Mouse (Mus musculus) liver, adult 2 months (tissue): ENCODE data around the gene Gmppb. TPM values are rescaled to one million over a fixed set of nuclear protein-coding genes. Genes with fewer than 3 reads are reported as not detected.

Experiments
- DNase-seq: peaks from one replicate; pipeline ENCODE4 v3.0.0-alpha.2; 2011; ENCODE audit warnings: low read depth, low spot score; ENCODE audit errors: extremely low read depth
- H3K27ac ChIP-seq: fragments of 200-500 bp; replicated peaks from 2 replicates; pipeline ENCODE4 v1.5.1; 2012; ENCODE audit warnings: low read depth, mild to moderate bottlenecking, control low read depth, inconsistent platforms, low read length; ENCODE audit not compliant: insufficient read depth
- H3K27me3 ChIP-seq: fragments of 200-500 bp; 2 replicates; pipeline ENCODE4 v1.6.1; 2012; ENCODE audit warnings: mild to moderate bottlenecking, moderate library complexity, low read length, inconsistent platforms; ENCODE audit not compliant: control insufficient read depth, insufficient read depth
- H3K36me3 ChIP-seq: fragments of 200-500 bp; 2 replicates; pipeline ENCODE4 v1.6.1; 2012; ENCODE audit warnings: low read length, inconsistent platforms; ENCODE audit not compliant: control insufficient read depth, insufficient read depth
- H3K4me1 ChIP-seq: fragments of 200-500 bp; 2 replicates; pipeline ENCODE4 v1.6.1; 2011; ENCODE audit warnings: low read length; ENCODE audit not compliant: control insufficient read depth, insufficient read depth
- H3K4me3 ChIP-seq: fragments of 200-500 bp; 2 replicates; pipeline ENCODE4 v1.5.1; 2011; ENCODE audit warnings: low read depth, mild to moderate bottlenecking, control low read depth, low read length, moderate library complexity; ENCODE audit not compliant: insufficient read depth
- H3K79me2 ChIP-seq: fragments of 200-500 bp; 2 replicates; pipeline ENCODE4 v1.6.1; 2012; ENCODE audit warnings: inconsistent platforms, mild to moderate bottlenecking, low read length, moderate library complexity; ENCODE audit not compliant: control insufficient read depth, insufficient read depth
- H3K9ac ChIP-seq: fragments of 200-500 bp; 2 replicates; pipeline ENCODE4 v1.6.1; 2012; ENCODE audit warnings: low read depth, mild to moderate bottlenecking, control low read depth, inconsistent platforms, low read length
- CTCF ChIP-seq: fragments of 200-500 bp; IDR thresholded peaks from 2 replicates; pipeline ENCODE4 v1.5.1; 2011; ENCODE audit warnings: low read depth, low read length, control low read depth
- POLR2A ChIP-seq: fragments of 200-500 bp; IDR thresholded peaks from 2 replicates; pipeline ENCODE4 v1.6.1; 2011; ENCODE audit warnings: low read length, control low read depth; ENCODE audit not compliant: insufficient read depth; ENCODE audit errors: extremely low read depth
- WGBS: fragments of 180-500 bp; shearing (Covaris S2); methylation state at CpG from one replicate; pipeline ENCODE4 v1.1.7; 2018; 5-methylcytosine and 5-hydroxymethylcytosine counted together
- polyA plus RNA-seq: library from polyadenylated mRNA; depleted of rRNA; stranded (reverse); fragments of >200 nt; gene quantifications from 2 replicates; pipeline ENCODE4 v1.2.3, GENCODE M21; 2012; rRNA removed
- total RNA-seq: library from RNA; depleted of rRNA; stranded (reverse); fragments of >200 nt; gene quantifications from 2 replicates; pipeline ENCODE4 v1.2.3, GENCODE M21; 2014; rRNA removed

The Gmppb gene
- total and polyA plus RNA-seq, 2 experiments = 21.4 to 54.7 TPM

- peak; percentile 79 for TF ChIP-seq CTCF
- TF ChIP-seq POLR2A = no peak
- peak; percentile 76 for DNase-seq
- H3K4me3 ChIP-seq = no peak overlapping the region; the same call in 1 of the 2 replicates
- H3K27ac ChIP-seq = peak overlapping the region; percentile 37
- H3K36me3 ChIP-seq = peaks cover 3% of the 10 kb centered on the region; the same call in 1 of the 2 replicates
- H3K4me1 ChIP-seq = peaks cover 13% of the 10 kb centered on the region
- peaks cover 3% of the 10 kb centered on the region; the same call in 1 of the 2 replicates for H3K79me2 ChIP-seq
- no peak overlapping the region for H3K9ac ChIP-seq
- WGBS = 5% methylated on average over 3 of the region's 3 CpGs
- H3K27me3 ChIP-seq = no peaks in the 10 kb centered on the region
Observed at GRCm38 (mm10) chr9:108095518-108095917, 46.5 kb downstream of the Gmppb start.

- H3K4me3 ChIP-seq = no peak overlapping the region
- peaks cover 2% of the 10 kb centered on the region; the same call in 1 of the 2 replicates for H3K36me3 ChIP-seq
Observed at GRCm38 (mm10) chr9:108095949-108096712, 47.1 kb downstream of the Gmppb start.

DNA sequence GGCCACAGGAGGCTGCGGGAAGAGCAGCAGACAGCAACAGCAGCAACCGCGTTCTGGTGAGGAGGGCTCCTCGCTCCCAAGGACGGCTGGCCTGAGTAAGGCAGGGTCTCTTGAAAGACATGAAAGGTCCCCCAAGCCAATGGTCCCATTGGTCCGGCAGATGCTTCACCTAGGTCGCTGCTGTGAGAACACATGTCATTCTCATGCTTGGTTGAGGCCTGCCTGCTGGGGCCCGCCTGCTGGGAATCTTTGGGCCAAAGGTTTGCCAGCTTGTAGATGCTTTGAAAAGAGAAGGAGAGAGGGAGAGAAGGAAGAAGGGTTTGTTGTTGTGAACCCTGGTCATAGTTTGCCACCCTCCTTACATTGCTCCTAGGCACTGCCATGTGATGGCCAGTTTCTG, 50.6 kb downstream of the Gmppb start:
- H3K36me3 ChIP-seq = no peaks in the 10 kb centered on the region
- peaks cover 3% of the 10 kb centered on the region; the same call in 1 of the 2 replicates for H3K4me1 ChIP-seq
- TF ChIP-seq POLR2A (no peak), CTCF (no peak)
- DNase-seq = no peak
- no peak overlapping the region for H3K27ac ChIP-seq
- no peak overlapping the region for H3K9ac ChIP-seq
- H3K27me3 ChIP-seq = no peaks in the 10 kb centered on the region
- H3K79me2 ChIP-seq = no peaks in the 10 kb centered on the region
- no peak overlapping the region for H3K4me3 ChIP-seq
- 91% methylated on average over 8 of the region's 8 CpGs for WGBS

More at GRCm38 (mm10) chr9:108095949-108096712, 47.1 kb downstream of the Gmppb start:
- Histone ChIP-seq H3K4me1 (peaks cover 11% of the 10 kb centered on the region), H3K27ac (peak overlapping the region; percentile 37), H3K27me3 (no peaks in the 10 kb centered on the region), H3K79me2 (peaks cover 3% of the 10 kb centered on the region; the same call in 1 of the 2 replicates), H3K9ac (no peak overlapping the region)
- WGBS = 33% methylated on average over 10 of the region's 10 CpGs
- peak; percentile 90 for DNase-seq
- TF ChIP-seq POLR2A = no peak
- 0 out of 2 replicates have a peak, but pooled peaks have one; percentile 6 for TF ChIP-seq CTCF

Other genes starting within 250 kb of the Gmppb start
- gene Rbm6, start 176.0 kb upstream of the Gmppb start, total RNA-seq = 31.8 and 34.4 TPM in 2 replicates
- 8.3 and 9.9 TPM in 2 replicates for gene Rbm6, start 176.0 kb upstream of the Gmppb start, polyA plus RNA-seq
- gene Mon1a, start 161.1 kb upstream of the Gmppb start, total RNA-seq = 9.2 and 12.4 TPM in 2 replicates
- gene Mon1a, start 161.1 kb upstream of the Gmppb start, polyA plus RNA-seq = 29.2 and 29.6 TPM in 2 replicates
- 0.18 and 0.27 TPM in 2 replicates for gene Mst1r, start 142.4 kb upstream of the Gmppb start, total RNA-seq
- 0.70 and 1.2 TPM in 2 replicates for gene Mst1r, start 142.4 kb upstream of the Gmppb start, polyA plus RNA-seq
- gene Actl11, start 120.8 kb upstream of the Gmppb start, total RNA-seq = not detected in 2 replicates
- not detected in 2 replicates for gene Actl11, start 120.8 kb upstream of the Gmppb start, polyA plus RNA-seq
- gene Camkv, start 113.6 kb upstream of the Gmppb start, total RNA-seq = 0.07 TPM in 1 of 2 replicates, not detected in the other
- gene Camkv, start 113.6 kb upstream of the Gmppb start, polyA plus RNA-seq = not detected in 2 replicates
- gene Traip, start 99.1 kb upstream of the Gmppb start, total RNA-seq = 0.18 and 0.40 TPM in 2 replicates
- 0.12 and 0.21 TPM in 2 replicates for gene Traip, start 99.1 kb upstream of the Gmppb start, polyA plus RNA-seq
- 16.4 and 22.0 TPM in 2 replicates for gene Uba7, start 73.7 kb upstream of the Gmppb start, total RNA-seq
- 19.3 and 30.6 TPM in 2 replicates for gene Uba7, start 73.7 kb upstream of the Gmppb start, polyA plus RNA-seq
- gene Gm20661, start 66.2 kb upstream of the Gmppb start, total RNA-seq = not detected in 2 replicates
- gene Gm20661, start 66.2 kb upstream of the Gmppb start, polyA plus RNA-seq = 0.10 TPM in 1 of 2 replicates, not detected in the other
- 0.87 and 1.3 TPM in 2 replicates for gene Inka1, start 63.4 kb upstream of the Gmppb start, total RNA-seq
- gene Inka1, start 63.4 kb upstream of the Gmppb start, polyA plus RNA-seq = 1.1 and 1.7 TPM in 2 replicates
- gene Cdhr4, start 56.7 kb upstream of the Gmppb start, total RNA-seq = not detected in 2 replicates
- 0.19 and 0.44 TPM in 2 replicates for gene Cdhr4, start 56.7 kb upstream of the Gmppb start, polyA plus RNA-seq
- 1.7 TPM in 1 of 2 replicates, not detected in the other for gene Gm20662, start 52.9 kb upstream of the Gmppb start, total RNA-seq
- gene Gm20662, start 52.9 kb upstream of the Gmppb start, polyA plus RNA-seq = 0.44 and 0.76 TPM in 2 replicates
- 40.1 and 47.7 TPM in 2 replicates for gene Ip6k1, start 46.7 kb upstream of the Gmppb start, total RNA-seq
- 45.7 and 46.3 TPM in 2 replicates for gene Ip6k1, start 46.7 kb upstream of the Gmppb start, polyA plus RNA-seq
- 0.37 and 0.47 TPM in 2 replicates for gene Amigo3, start 3.9 kb downstream of the Gmppb start, total RNA-seq
- gene Amigo3, start 3.9 kb downstream of the Gmppb start, polyA plus RNA-seq = 1.2 and 2.8 TPM in 2 replicates
- 143 and 177 TPM in 2 replicates for gene Mst1, start 31.2 kb downstream of the Gmppb start, total RNA-seq
- 203 and 264 TPM in 2 replicates for gene Mst1, start 31.2 kb downstream of the Gmppb start, polyA plus RNA-seq
- gene Rnf123, start 34.1 kb downstream of the Gmppb start, total RNA-seq = 19.6 and 29.6 TPM in 2 replicates
- gene Rnf123, start 34.1 kb downstream of the Gmppb start, polyA plus RNA-seq = 79.8 and 97.5 TPM in 2 replicates
- 53.3 and 54.3 TPM in 2 replicates for gene Apeh, start 45.4 kb downstream of the Gmppb start, total RNA-seq
- gene Apeh, start 45.4 kb downstream of the Gmppb start, polyA plus RNA-seq = 89.0 and 116 TPM in 2 replicates
- gene Bsn, start 141.1 kb downstream of the Gmppb start, total RNA-seq = under 0.01 TPM in 2 replicates
- gene Bsn, start 141.1 kb downstream of the Gmppb start, polyA plus RNA-seq = under 0.01 TPM in 1 of 2 replicates, not detected in the other
- 20.7 and 28.8 TPM in 2 replicates for gene Dag1, start 214.7 kb downstream of the Gmppb start, total RNA-seq
- 24.9 and 29.9 TPM in 2 replicates for gene Dag1, start 214.7 kb downstream of the Gmppb start, polyA plus RNA-seq
- 5.8 and 9.0 TPM in 2 replicates for gene Nicn1, start 241.2 kb downstream of the Gmppb start, total RNA-seq
- gene Nicn1, start 241.2 kb downstream of the Gmppb start, polyA plus RNA-seq = 15.9 and 21.2 TPM in 2 replicates
- 65.5 and 66.6 TPM in 2 replicates for gene Amt, start 247.6 kb downstream of the Gmppb start, total RNA-seq
- 45.8 and 54.5 TPM in 2 replicates for gene Amt, start 247.6 kb downstream of the Gmppb start, polyA plus RNA-seq